Mouse (Mus musculus) CD8-positive naive resting alpha-beta T cell, adult 2 months (primary cell): ENCODE results near the gene Tiam2.
A peak's percentile ranks its signal among the peaks of the same experiment; 100 is the strongest.

Experiments
- DNase-seq, 2 experiments: peaks; one replicate each; pipeline ENCODE4 v3.0.0; 2022; ENCODE audit warnings: low read depth in 2 of 2, low spot score in 2 of 2

Gene Tiam2

GRCm38 (mm10) chr17:3491065-3491464 lies 164.7 kb downstream of the Tiam2 start:
- no peak for DNase-seq

- no peak for DNase-seq
Observed at GRCm38 (mm10) chr17:3491667-3492066, 165.3 kb downstream of the Tiam2 start.

GRCm38 (mm10) chr17:3495576-3495975 lies 169.2 kb downstream of the Tiam2 start:
- DNase-seq, result no peak

- no peak for DNase-seq
Observed at GRCm38 (mm10) chr17:3496080-3496479, 169.7 kb downstream of the Tiam2 start.

- no peak for DNase-seq
Observed at GRCm38 (mm10) chr17:3498086-3498485, 171.7 kb downstream of the Tiam2 start.

GRCm38 (mm10) chr17:3498580-3498979 lies 172.2 kb downstream of the Tiam2 start:
- DNase-seq, result no peak

GRCm38 (mm10) chr17:3499468-3499867 lies 173.1 kb downstream of the Tiam2 start:
- no peak for DNase-seq

- no peak for DNase-seq
Observed at GRCm38 (mm10) chr17:3500076-3500475, 173.7 kb downstream of the Tiam2 start.

GRCm38 (mm10) chr17:3500936-3501335 lies 174.6 kb downstream of the Tiam2 start:
- DNase-seq, result no peak

- no peak for DNase-seq
Observed at GRCm38 (mm10) chr17:3505711-3506110, 179.3 kb downstream of the Tiam2 start.

- DNase-seq, result no peak
Observed at GRCm38 (mm10) chr17:3506508-3506907, 180.1 kb downstream of the Tiam2 start.

GRCm38 (mm10) chr17:3509841-3510240 lies 183.5 kb downstream of the Tiam2 start:
- DNase-seq, result peak in 1 of 2 experiments; percentile 10

GRCm38 (mm10) chr17:3514316-3514715 lies 187.9 kb downstream of the Tiam2 start:
- DNase-seq, result no peak

- DNase-seq, result no peak
Observed at GRCm38 (mm10) chr17:3515851-3516250, 189.5 kb downstream of the Tiam2 start.

GRCm38 (mm10) chr17:3516406-3516805 lies 190.0 kb downstream of the Tiam2 start:
- no peak for DNase-seq

GRCm38 (mm10) chr17:3520344-3520743 lies 194.0 kb downstream of the Tiam2 start:
- no peak for DNase-seq

- no peak for DNase-seq
Observed at GRCm38 (mm10) chr17:3527841-3528471, 201.6 kb downstream of the Tiam2 start.

GRCm38 (mm10) chr17:3529523-3529922 lies 203.2 kb downstream of the Tiam2 start:
- DNase-seq, result no peak

GRCm38 (mm10) chr17:3530549-3530948 lies 204.2 kb downstream of the Tiam2 start:
- no peak for DNase-seq

GRCm38 (mm10) chr17:3531641-3532040 lies 205.3 kb downstream of the Tiam2 start:
- no peak for DNase-seq

GRCm38 (mm10) chr17:3532254-3532653 lies 205.9 kb downstream of the Tiam2 start, which contains the start of gene Cldn20:
Gene Cldn20 (plus strand): TSS chr17:3532554.
- DNase-seq, result no peak

GRCm38 (mm10) chr17:3533425-3533824 lies 207.1 kb downstream of the Tiam2 start:
- no peak for DNase-seq

GRCm38 (mm10) chr17:3540304-3540703 lies 213.9 kb downstream of the Tiam2 start:
- DNase-seq, result no peak
